Mouse (Mus musculus): ENCODE data around the gene Lrrc29. TPM values are rescaled to one million over a fixed set of nuclear protein-coding genes. Genes with fewer than 3 reads are reported as not detected.

The Lrrc29 gene
- polyA plus RNA-seq, 1 experiment from 2014 or later: 1.3 TPM

GRCm38 (mm10) chr8:105306146-105306691 is 19.9 kb downstream of the Lrrc29 start:
- Histone ChIP-seq H3K4me1 (peaks cover 28% of the 10 kb centered on the region), H3K9ac (peak overlapping the region; percentile 70), H3K36me3 (peaks cover 79% of the 10 kb centered on the region), H3K27ac (peak overlapping the region; percentile 80), H3K4me3 (peak overlapping the region; percentile 43), H3K9me3 (no peaks in the 10 kb centered on the region), H3K4me2 (peak overlapping the region; percentile 71), H3K27me3 (no peaks in the 10 kb centered on the region)
- WGBS: 24% methylated on average over 5 of the region's 5 CpGs
- ATAC-seq (ENCODE audit: insufficient number of reproducible peaks, insufficient read depth, low FRiP score, low TSS enrichment, low read depth): peak; percentile 1; the same call in 1 of the 2 replicates

GRCm38 (mm10) chr8:105305211-105306145 is 20.6 kb downstream of the Lrrc29 start, which contains the start of gene Elmo3:
TSS of gene Elmo3 (plus strand) at chr8:105305601.
- Histone ChIP-seq H3K4me3 (peak within 1 kb of the TSS; percentile 43), H3K27me3 (no peaks in the 10 kb centered on the region), H3K9ac (peak within 1 kb of the TSS; percentile 70), H3K4me1 (peaks cover 28% of the 10 kb centered on the region), H3K4me2 (peak within 1 kb of the TSS; percentile 71), H3K36me3 (peaks cover 79% of the 10 kb centered on the region), H3K9me3 (no peaks in the 10 kb centered on the region), H3K27ac (peak within 1 kb of the TSS; percentile 80)
- ATAC-seq (ENCODE audit: insufficient number of reproducible peaks, insufficient read depth, low FRiP score, low TSS enrichment, low read depth): peak; percentile 60
- WGBS: 10% methylated on average over 27 of the region's 30 CpGs

GRCm38 (mm10) chr8:105304325-105305210 is 21.5 kb downstream of the Lrrc29 start:
- no peak for ATAC-seq (ENCODE audit: insufficient number of reproducible peaks, insufficient read depth, low FRiP score, low TSS enrichment, low read depth)
- WGBS: 49% methylated on average over 9 of the region's 9 CpGs
- H3K27ac ChIP-seq: peak overlapping the region; percentile 80
- H3K9ac ChIP-seq: no peak overlapping the region
- H3K4me1 ChIP-seq: peaks cover 28% of the 10 kb centered on the region
- peaks cover 80% of the 10 kb centered on the region for H3K36me3 ChIP-seq
- H3K4me2 ChIP-seq: peak overlapping the region; percentile 71; the same call in 1 of the 2 replicates
- H3K27me3 ChIP-seq: no peaks in the 10 kb centered on the region
- no peaks in the 10 kb centered on the region for H3K9me3 ChIP-seq
- H3K4me3 ChIP-seq: no peak overlapping the region

- 83% methylated on average over 9 of the region's 9 CpGs for WGBS
- no peak overlapping the region for H3K9ac ChIP-seq
- no peak overlapping the region for H3K4me3 ChIP-seq
- no peaks in the 10 kb centered on the region for H3K27me3 ChIP-seq
- no peak overlapping the region for H3K4me2 ChIP-seq
- no peak for ATAC-seq (ENCODE audit: insufficient number of reproducible peaks, insufficient read depth, low FRiP score, low TSS enrichment, low read depth)
- H3K36me3 ChIP-seq: peaks cover 78% of the 10 kb centered on the region
- H3K4me1 ChIP-seq: peaks cover 30% of the 10 kb centered on the region
- no peaks in the 10 kb centered on the region for H3K9me3 ChIP-seq
- peak overlapping the region; percentile 64 for H3K27ac ChIP-seq
These were observed 22.2 kb downstream of the Lrrc29 start for GRCm38 (mm10) chr8:105303874-105304273.

GRCm38 (mm10) chr8:105303396-105303795 is 22.7 kb downstream of the Lrrc29 start:
- no peak overlapping the region for H3K27ac ChIP-seq
- H3K4me1 ChIP-seq: peaks cover 35% of the 10 kb centered on the region
- ATAC-seq (ENCODE audit: insufficient number of reproducible peaks, insufficient read depth, low FRiP score, low TSS enrichment, low read depth): no peak
- H3K4me2 ChIP-seq: no peak overlapping the region
- H3K9me3 ChIP-seq: no peaks in the 10 kb centered on the region
- WGBS: 85% methylated on average over 8 of the region's 8 CpGs
- peaks cover 77% of the 10 kb centered on the region for H3K36me3 ChIP-seq
- H3K27me3 ChIP-seq: no peaks in the 10 kb centered on the region
- no peak overlapping the region for H3K9ac ChIP-seq
- H3K4me3 ChIP-seq: no peak overlapping the region

- WGBS: 92% methylated on average over 8 of the region's 8 CpGs
- H3K4me1 ChIP-seq: peaks cover 26% of the 10 kb centered on the region
- H3K4me3 ChIP-seq: no peak overlapping the region
- no peak overlapping the region for H3K9ac ChIP-seq
- no peak overlapping the region for H3K4me2 ChIP-seq
- H3K27me3 ChIP-seq: no peaks in the 10 kb centered on the region
- no peaks in the 10 kb centered on the region for H3K9me3 ChIP-seq
- H3K27ac ChIP-seq: no peak overlapping the region
- peaks cover 59% of the 10 kb centered on the region for H3K36me3 ChIP-seq
- no peak for ATAC-seq (ENCODE audit: insufficient number of reproducible peaks, insufficient read depth, low FRiP score, low TSS enrichment, low read depth)
These were observed 26.1 kb downstream of the Lrrc29 start for GRCm38 (mm10) chr8:105299962-105300361.

- Histone ChIP-seq H3K27ac (no peak overlapping the region), H3K4me3 (peak overlapping the region; percentile 99), H3K27me3 (peaks cover under 1% of the 10 kb centered on the region), H3K36me3 (peaks cover 49% of the 10 kb centered on the region), H3K9ac (peak overlapping the region; percentile 95), H3K4me2 (peak overlapping the region; percentile 96), H3K4me1 (peaks cover 16% of the 10 kb centered on the region), H3K9me3 (no peaks in the 10 kb centered on the region)
- ATAC-seq (ENCODE audit: insufficient number of reproducible peaks, insufficient read depth, low FRiP score, low TSS enrichment, low read depth): no peak
- WGBS: 57% methylated on average over 18 of the region's 18 CpGs
These were observed 27.5 kb downstream of the Lrrc29 start for GRCm38 (mm10) chr8:105298351-105299252.

- Histone ChIP-seq H3K9me3 (no peaks in the 10 kb centered on the region), H3K4me2 (peak within 1 kb of the TSS; percentile 96), H3K9ac (peak within 1 kb of the TSS; percentile 95), H3K4me3 (peak within 1 kb of the TSS; percentile 99), H3K36me3 (peaks cover 40% of the 10 kb centered on the region), H3K27ac (peak within 1 kb of the TSS; percentile 60; the same call in 1 of the 2 replicates), H3K27me3 (peaks cover 10% of the 10 kb centered on the region), H3K4me1 (peaks cover 16% of the 10 kb centered on the region)
- WGBS: under 1% methylated on average over 58 of the region's 58 CpGs
- peak; percentile 64; the same call in 1 of the 2 replicates for ATAC-seq (ENCODE audit: insufficient number of reproducible peaks, insufficient read depth, low FRiP score, low TSS enrichment, low read depth)
These were observed 28.4 kb downstream of the Lrrc29 start, which contains the start of gene E2f4 for GRCm38 (mm10) chr8:105297511-105298192. TSS of gene E2f4 (plus strand) at chr8:105297663.

- peak within 1 kb of the TSS; percentile 41; the same call in 1 of the 2 replicates for H3K27ac ChIP-seq
These were observed 30.0 kb downstream of the Lrrc29 start, which contains the start of gene Exoc3l for GRCm38 (mm10) chr8:105295895-105296573. TSS of gene Exoc3l (minus strand) at chr8:105296101.

More at GRCm38 (mm10) chr8:105295895-105296573, 30.0 kb downstream of the Lrrc29 start, which contains the start of gene Exoc3l:
- Histone ChIP-seq H3K4me1 (peaks cover 16% of the 10 kb centered on the region), H3K4me3 (peak within 1 kb of the TSS; percentile 99), H3K9me3 (no peaks in the 10 kb centered on the region), H3K9ac (peak within 1 kb of the TSS; percentile 95), H3K27me3 (peaks cover 16% of the 10 kb centered on the region), H3K4me2 (peak within 1 kb of the TSS; percentile 96), H3K36me3 (peaks cover 23% of the 10 kb centered on the region)
- no peak for ATAC-seq (ENCODE audit: insufficient number of reproducible peaks, insufficient read depth, low FRiP score, low TSS enrichment, low read depth)
- 69% methylated on average over 11 of the region's 11 CpGs for WGBS

All from embryonic facial prominence, embryonic 13.5 days (tissue).